Mouse (Mus musculus): ENCODE results near the gene H2-T22. TPM values are rescaled to one million over a fixed set of nuclear protein-coding genes. Genes with fewer than 3 reads are reported as not detected.

Gene H2-T22
- polyA plus RNA-seq, 1 experiment from 2014 or later: 18.8 TPM

DNA sequence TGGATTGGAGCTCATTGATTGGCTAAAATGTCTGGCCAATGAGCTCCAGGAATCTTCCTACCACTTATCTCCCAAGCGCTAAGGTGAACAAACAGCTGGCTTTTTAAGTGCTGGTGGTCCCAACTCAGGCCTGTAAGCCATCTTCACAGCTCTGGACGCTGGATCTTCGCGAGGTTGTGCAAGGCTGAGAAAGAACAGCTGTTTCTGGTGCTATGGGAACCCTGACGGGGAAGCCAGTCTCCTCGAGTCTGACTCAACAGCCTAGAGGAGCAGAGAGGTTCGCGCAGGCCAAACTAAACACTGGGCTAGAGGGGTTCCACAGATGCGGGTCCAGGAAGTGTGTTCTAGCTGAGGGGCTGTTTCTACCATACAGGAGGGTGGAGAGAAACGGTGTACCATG, 50.8 kb downstream of the H2-T22 start:
- 52% methylated on average over 10 of the region's 10 CpGs for WGBS
- H3K27me3 ChIP-seq: no peaks in the 10 kb centered on the region
- H3K9ac ChIP-seq: no peak overlapping the region
- peaks cover 13% of the 10 kb centered on the region for H3K4me1 ChIP-seq
- H3K4me3 ChIP-seq: no peak overlapping the region
- H3K36me3 ChIP-seq: peaks cover 31% of the 10 kb centered on the region
- H3K9me3 ChIP-seq: no peaks in the 10 kb centered on the region
- no peak overlapping the region for H3K4me2 ChIP-seq (replicated peaks)
- no peak for ATAC-seq (ENCODE audit: low FRiP score, low read depth)
- no peak overlapping the region for H3K27ac ChIP-seq

Other genes starting within 250 kb of the H2-T22 start
- 13.7 and 14.7 TPM in 2 replicates for gene Ier3, start 221.1 kb downstream of the H2-T22 start, polyA plus RNA-seq (2015; fragmentation: Nextera tagmentation; extraction: Ambion mirVana)
- gene Flot1, start 219.5 kb downstream of the H2-T22 start, polyA plus RNA-seq (2015; fragmentation: Nextera tagmentation; extraction: Ambion mirVana): 50.2 and 57.5 TPM in 2 replicates
- 1,168 and 1,170 TPM in 2 replicates for gene Tubb5, start 204.4 kb downstream of the H2-T22 start, polyA plus RNA-seq (2015; fragmentation: Nextera tagmentation; extraction: Ambion mirVana)
- 13.5 and 15.5 TPM in 2 replicates for gene Mdc1, start 201.2 kb downstream of the H2-T22 start, polyA plus RNA-seq (2015; fragmentation: Nextera tagmentation; extraction: Ambion mirVana)
- 54.9 and 55.1 TPM in 2 replicates for gene Nrm, start 181.4 kb downstream of the H2-T22 start, polyA plus RNA-seq (2015; fragmentation: Nextera tagmentation; extraction: Ambion mirVana)
- gene Ppp1r18, start 177.2 kb downstream of the H2-T22 start, polyA plus RNA-seq (2015; fragmentation: Nextera tagmentation; extraction: Ambion mirVana): 22.4 and 27.6 TPM in 2 replicates
- 41.8 and 42.5 TPM in 2 replicates for gene Dhx16, start 162.9 kb downstream of the H2-T22 start, polyA plus RNA-seq (2015; fragmentation: Nextera tagmentation; extraction: Ambion mirVana)
- gene 2310061I04Rik, start 145.3 kb downstream of the H2-T22 start, polyA plus RNA-seq (2015; fragmentation: Nextera tagmentation; extraction: Ambion mirVana): 21.9 and 25.0 TPM in 2 replicates
- 128 and 139 TPM in 2 replicates for gene Atat1, start 132.7 kb downstream of the H2-T22 start, polyA plus RNA-seq (2015; fragmentation: Nextera tagmentation; extraction: Ambion mirVana)
- 67.1 and 67.5 TPM in 2 replicates for gene Mrps18b, start 126.4 kb downstream of the H2-T22 start, polyA plus RNA-seq (2015; fragmentation: Nextera tagmentation; extraction: Ambion mirVana)
- 42.4 and 43.7 TPM in 2 replicates for gene Ppp1r10, start 126.3 kb downstream of the H2-T22 start, polyA plus RNA-seq (2015; fragmentation: Nextera tagmentation; extraction: Ambion mirVana)
- gene Abcf1, start 73.0 kb downstream of the H2-T22 start, polyA plus RNA-seq (2015; fragmentation: Nextera tagmentation; extraction: Ambion mirVana): 104 and 109 TPM in 2 replicates
- 60.8 and 65.1 TPM in 2 replicates for gene Gnl1, start 62.9 kb downstream of the H2-T22 start, polyA plus RNA-seq (2015; fragmentation: Nextera tagmentation; extraction: Ambion mirVana)
- gene Prr3, start 62.5 kb downstream of the H2-T22 start, polyA plus RNA-seq (2015; fragmentation: Nextera tagmentation; extraction: Ambion mirVana): 44.4 and 46.4 TPM in 2 replicates
- gene H2-T24, start 22.2 kb downstream of the H2-T22 start, polyA plus RNA-seq (2015; fragmentation: Nextera tagmentation; extraction: Ambion mirVana): 3.4 and 4.1 TPM in 2 replicates
- 7.3 TPM in 2 replicates for gene H2-T23, start 9.9 kb downstream of the H2-T22 start, polyA plus RNA-seq (2015; fragmentation: Nextera tagmentation; extraction: Ambion mirVana)
- gene Gm6034, start 214 bp upstream of the H2-T22 start, polyA plus RNA-seq (2015; fragmentation: Nextera tagmentation; extraction: Ambion mirVana): not detected in 2 replicates
- not detected in 2 replicates for gene Gm11127, start 15.6 kb upstream of the H2-T22 start, polyA plus RNA-seq (2015; fragmentation: Nextera tagmentation; extraction: Ambion mirVana)
- gene Gm19684, start 78.9 kb upstream of the H2-T22 start, polyA plus RNA-seq (2015; fragmentation: Nextera tagmentation; extraction: Ambion mirVana): not detected in 2 replicates
- gene Gm7030, start 86.7 kb upstream of the H2-T22 start, polyA plus RNA-seq (2015; fragmentation: Nextera tagmentation; extraction: Ambion mirVana): not detected in 2 replicates
- not detected in 2 replicates for gene Gm8909, start 125.8 kb upstream of the H2-T22 start, polyA plus RNA-seq (2015; fragmentation: Nextera tagmentation; extraction: Ambion mirVana)
- 0.09 TPM in 1 of 2 replicates, not detected in the other for gene H2-T3, start 147.5 kb upstream of the H2-T22 start, polyA plus RNA-seq (2015; fragmentation: Nextera tagmentation; extraction: Ambion mirVana)
- gene Rpp21, start 215.3 kb upstream of the H2-T22 start, polyA plus RNA-seq (2015; fragmentation: Nextera tagmentation; extraction: Ambion mirVana): 92.5 and 96.7 TPM in 2 replicates
- 22.0 and 23.1 TPM in 2 replicates for gene Trim39, start 229.5 kb upstream of the H2-T22 start, polyA plus RNA-seq (2015; fragmentation: Nextera tagmentation; extraction: Ambion mirVana)
- gene H2-M10.2, start 243.7 kb upstream of the H2-T22 start, polyA plus RNA-seq (2015; fragmentation: Nextera tagmentation; extraction: Ambion mirVana): 0.31 TPM in 1 of 2 replicates, not detected in the other